Mouse (Mus musculus) embryo, embryonic 10.5 days (tissue): ENCODE measurements around the gene Ppard.

Experiments used
- DNase-seq: peaks from one replicate; pipeline ENCODE4 v3.0.0-alpha.2; 2015; ENCODE audit warnings: low spot score

Gene Ppard

DNA sequence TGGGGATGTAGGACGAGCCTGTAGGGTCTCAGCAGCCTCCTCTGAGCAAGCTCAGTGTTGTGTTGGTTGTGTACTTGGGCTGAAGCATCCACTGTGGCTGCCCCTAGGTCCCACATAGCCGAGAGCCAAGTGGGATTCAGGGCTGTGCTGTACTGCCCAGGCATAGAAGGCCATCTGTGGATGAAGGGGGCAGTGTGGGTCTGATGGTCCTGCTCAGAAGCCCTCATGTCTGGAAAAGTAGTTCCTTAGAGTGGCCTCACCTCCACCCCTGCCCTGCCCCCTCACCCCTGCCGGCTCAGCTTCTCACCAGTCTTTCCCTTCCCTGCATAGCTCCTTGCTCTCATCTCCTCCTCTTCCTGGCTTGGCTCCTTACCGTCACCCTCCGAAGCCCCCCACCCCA lies 23.2 kb downstream of the Ppard start:
- no peak for DNase-seq

DNA sequence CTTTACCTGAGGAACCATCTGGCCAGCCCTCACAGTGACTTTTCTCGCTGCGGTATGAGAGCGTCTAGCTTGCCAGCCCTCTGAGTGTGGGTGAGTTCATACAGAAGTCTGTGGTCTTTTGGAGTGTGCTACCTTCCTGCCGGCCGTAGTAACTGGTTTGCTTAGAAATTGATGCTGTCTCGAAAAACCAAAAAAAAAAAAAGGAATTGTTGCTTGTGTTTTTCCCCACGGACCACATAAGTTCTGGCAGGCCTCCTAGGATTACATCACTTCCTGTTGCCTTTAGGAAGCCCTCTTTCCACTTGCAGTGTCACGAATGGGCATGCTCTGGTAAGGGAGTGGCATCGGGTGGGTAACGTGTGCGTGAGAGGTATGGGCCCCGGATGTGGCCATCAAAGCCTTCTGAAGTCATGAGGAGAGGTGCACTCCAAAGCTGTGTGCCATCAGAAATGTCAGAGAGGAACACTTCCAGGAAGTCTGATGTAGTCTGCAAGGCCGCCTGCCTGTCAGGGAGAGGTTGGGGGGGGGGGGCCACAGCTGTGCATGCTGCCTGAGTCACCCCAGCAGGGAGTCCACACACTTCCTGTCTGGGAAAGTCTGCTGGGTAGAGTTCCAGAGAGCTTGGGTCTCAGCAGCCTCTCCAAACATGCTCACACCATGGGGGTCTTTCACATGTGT lies 24.3 kb downstream of the Ppard start:
- peak; percentile 39 for DNase-seq

DNA sequence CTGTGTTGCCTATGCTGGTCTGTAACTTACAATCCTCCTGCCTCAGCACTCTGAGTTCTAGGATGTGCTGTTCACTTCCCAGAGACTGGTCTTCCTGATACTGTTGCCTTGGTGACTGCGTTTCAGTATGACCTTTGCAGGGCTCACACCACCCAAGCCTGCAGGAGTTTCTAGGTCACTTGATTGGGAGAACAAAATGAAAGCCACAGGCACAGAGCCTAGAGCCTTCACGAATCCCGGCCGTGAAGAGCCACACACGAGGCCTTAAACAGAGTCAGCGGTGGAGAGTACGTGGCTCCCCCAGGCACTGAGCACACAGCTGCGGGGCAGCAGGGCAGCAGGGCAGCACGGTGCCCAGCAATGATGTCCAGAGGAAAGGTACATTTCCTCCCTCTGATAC lies 25.8 kb downstream of the Ppard start:
- DNase-seq: no peak

DNA sequence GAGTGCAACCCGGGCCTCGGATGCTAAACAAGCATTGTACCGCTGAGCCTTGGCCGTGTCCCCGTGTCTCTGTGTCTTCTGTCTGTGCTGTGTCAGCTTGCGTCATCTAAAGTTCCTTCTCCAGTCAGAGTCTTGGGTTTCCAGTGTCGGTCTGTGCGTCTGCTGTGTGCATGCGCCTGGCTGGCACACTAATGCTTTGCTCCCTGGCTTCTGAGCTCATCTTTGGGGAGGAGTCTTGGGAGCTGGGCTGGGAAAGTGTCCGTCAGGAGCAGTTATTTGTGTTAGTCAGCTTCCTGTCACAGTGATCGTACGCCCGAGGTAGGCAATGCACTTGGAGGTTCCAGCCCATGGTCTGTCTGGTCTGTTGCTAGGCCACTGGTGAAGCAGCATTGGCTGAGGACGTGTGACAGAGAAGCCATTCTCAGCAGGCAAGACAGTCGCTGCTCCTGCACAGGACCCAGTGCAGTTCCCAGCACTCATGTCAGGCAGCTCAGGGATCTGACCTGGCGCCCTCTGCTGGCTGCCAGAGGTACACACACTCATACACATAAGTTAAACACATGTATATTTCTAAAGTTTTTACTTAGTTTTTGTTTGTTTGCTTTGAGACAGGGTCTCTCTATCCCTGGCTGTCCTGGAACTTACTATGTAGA lies 27.5 kb downstream of the Ppard start:
- no peak for DNase-seq

DNA sequence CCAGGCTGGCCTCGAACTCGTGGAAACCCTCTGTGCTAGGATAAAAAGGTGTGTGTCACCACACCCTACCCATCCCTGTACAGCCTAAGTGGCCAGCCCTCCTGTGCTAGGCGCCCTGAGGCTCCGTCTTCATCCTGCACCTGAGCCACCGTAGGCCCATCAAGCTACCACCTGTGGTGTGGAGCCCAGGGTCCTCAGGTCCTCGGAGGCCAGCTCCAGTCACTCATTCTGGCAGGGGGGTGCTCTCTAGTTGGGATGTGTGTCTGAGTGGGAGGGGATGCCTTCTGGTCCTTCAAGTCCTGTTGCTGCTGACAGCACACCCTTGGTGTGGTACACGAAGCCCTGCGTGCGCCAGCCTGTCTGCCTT lies 28.0 kb downstream of the Ppard start:
- no peak for DNase-seq

DNA sequence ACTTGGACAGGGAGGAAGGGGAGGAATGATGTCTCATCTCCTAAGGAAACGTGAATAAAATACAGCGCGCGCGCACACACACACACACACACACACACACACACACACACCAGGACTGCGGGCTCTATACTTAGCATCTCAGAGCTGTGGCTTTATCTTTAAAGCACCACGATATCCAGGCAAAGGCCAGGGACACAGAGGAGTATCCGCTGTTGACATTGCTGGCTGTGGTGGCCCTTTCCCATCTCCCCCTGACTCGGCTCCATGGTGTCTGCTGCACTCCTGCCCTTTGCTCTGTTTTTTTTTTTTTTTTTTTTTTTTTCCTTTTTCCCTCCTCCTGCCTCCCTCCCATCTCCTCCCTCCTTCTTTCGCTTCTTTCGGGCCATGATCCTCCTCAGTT lies 29.3 kb downstream of the Ppard start:
- no peak for DNase-seq

DNA sequence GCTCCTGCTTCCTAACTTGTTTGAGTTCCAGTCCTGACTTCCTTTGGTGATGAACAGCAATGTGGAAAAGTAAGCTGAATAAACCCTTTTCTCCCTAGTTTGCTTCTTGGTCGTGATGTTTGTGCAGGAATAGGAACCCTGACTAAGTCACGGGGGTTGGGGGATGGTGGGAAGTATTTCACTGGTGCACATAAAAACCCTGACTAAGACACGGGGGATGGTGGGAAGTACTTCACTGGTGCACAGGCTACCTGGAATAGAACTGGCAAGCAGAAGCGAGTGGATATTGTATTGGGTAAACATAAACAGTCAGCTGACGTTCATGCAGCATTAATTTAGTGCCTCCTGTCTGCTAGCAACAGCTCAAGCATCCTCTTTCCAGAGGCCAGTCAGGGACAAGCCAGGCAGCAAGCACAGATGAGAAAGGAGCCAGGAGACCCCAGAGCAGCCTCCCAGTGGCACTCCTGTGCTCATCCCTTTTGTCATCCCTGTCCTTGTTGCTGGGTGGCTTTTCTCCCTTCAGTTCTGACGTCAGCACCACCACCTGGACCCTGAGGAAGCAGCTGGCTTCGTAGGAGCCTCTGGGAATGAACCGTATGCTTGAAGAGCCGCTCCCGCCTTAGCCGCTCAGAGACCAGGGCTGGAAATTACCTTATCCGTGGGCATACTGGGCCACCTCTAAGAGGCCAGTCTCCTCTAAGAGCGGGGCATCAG lies 30.8 kb downstream of the Ppard start:
- no peak for DNase-seq

DNA sequence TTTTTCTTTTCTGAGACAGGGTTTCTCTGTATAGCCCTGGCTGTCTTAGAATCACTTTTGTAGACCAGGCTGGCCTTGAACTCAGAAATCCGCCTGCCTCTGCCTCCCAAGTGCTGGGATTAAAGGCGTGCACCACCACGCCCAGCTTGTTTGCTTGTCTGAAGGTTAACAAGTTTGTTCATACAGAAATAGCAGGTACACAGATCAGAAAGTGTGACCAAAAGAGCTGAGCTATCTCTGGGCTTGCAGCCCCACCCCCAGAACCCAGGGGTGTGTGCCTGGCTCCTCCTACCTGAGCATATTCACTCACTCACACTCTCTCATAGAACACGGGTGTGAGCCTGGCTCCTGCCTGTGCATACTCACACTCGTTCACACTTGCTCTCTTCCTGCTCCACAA lies 34.8 kb downstream of the Ppard start:
- no peak for DNase-seq

DNA sequence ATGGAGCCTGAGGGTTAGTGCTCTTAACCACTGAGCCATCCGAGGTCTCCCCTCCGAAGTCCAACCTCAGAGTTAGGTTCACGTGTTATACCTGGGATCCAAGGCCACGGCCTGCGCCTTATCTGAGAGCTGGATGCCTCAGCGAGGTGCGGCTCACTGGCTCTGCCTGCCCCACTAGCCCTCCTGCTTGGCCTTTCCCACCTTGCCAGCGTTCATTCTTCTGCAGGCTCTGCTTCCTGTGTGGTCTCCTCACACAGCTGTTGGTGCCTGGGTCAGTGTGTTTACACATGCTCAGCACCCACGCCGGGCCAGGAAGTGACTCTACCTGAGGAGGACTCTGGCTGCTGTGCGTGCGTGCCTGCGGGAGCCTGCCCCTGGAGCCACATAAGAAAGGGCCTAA lies 37.7 kb downstream of the Ppard start:
- no peak for DNase-seq

DNA sequence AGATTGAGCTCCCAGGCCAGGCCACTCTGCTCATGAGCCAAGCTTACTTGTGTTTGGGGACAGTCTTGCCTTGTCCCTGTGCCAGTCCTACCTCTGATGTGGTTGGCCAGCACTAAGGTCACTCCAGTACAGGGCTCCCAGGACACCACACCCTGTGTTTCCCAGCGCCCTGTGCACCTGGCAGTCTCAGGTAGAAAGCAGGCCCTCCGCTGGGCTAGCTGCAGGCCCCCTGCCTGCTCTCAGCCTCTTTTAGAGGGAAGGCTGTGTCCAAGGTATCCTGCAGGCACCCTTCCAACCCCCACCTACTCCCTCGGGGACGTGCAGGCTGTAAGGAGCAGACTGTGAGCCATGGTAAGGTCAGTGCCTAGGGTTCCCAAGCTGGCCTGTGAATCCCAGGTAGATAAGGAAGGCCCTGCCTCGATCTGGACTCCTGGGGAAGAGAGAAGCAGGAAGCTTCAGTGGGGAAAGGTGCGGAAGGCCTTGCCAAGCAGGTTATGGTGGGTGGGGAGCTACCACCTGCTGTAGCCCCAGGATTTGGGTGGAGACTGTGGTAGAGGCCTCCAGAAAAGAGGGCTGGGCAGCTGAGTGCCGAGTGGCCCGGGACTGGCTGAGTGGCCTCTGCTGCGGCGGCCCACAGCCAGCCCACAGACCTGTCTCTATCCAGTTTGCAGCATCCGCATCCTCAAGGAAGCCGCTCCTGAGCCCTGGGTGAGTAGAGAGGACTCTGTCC lies 39.2 kb downstream of the Ppard start:
- no peak for DNase-seq

DNA sequence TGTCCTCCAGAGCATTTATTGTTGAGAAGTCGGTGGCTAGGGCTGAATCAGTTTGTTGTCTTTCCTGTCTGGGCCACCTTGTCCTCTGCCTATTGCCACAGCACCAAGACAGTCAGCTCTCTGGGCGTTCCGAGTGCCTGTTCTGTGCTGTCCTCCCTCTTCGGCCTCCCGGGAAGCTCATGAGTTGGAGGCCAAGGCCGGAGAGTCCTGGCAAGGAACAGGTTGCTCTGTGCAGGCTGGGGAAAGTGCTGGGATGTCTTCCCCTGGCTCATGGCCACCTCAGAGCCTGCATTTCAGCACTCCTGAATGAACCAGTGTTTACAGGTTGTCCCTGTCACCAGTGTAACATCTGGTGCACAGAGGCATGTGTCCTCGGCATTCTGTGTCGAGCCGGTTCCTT lies 39.8 kb downstream of the Ppard start:
- no peak for DNase-seq

DNA sequence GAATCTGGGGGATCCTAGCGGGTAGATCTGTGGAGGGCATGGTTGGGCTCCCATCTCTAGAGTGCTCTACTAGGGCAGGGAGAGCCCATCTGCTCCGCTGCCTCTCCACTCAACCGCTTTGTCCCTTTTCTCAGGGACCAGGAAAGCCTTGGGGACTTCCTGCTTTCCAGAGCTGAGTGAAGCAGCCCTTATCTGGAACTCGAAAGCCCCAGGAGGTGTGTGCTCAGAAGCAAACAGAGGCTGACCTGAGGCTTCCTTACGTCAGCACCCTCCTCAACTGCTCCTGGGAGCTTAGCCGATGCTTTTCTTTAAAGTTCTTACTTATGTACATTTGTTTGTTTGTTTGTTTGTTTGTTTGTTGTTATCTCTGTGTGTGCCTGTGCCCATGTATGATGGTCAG lies 40.3 kb downstream of the Ppard start:
- no peak for DNase-seq

DNA sequence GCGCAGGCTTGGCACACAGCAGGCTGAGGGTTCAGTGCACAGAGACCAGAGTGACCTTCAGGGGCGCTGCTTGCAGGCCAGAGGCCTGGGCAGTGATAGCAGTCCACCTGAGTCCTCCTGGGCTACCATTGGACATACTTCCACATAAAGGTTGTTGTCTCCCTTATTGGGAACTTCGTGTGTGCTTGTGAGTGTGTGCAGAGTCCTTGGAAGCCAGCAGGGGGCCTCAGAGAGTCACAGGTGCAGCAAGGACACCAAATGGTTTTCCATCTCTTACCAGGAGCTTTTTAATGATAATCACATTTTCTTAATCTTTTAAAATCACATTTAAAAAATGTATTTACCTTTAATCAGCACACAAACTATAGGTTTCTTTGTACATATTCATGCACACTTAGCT lies 42.2 kb downstream of the Ppard start:
- DNase-seq: no peak

DNA sequence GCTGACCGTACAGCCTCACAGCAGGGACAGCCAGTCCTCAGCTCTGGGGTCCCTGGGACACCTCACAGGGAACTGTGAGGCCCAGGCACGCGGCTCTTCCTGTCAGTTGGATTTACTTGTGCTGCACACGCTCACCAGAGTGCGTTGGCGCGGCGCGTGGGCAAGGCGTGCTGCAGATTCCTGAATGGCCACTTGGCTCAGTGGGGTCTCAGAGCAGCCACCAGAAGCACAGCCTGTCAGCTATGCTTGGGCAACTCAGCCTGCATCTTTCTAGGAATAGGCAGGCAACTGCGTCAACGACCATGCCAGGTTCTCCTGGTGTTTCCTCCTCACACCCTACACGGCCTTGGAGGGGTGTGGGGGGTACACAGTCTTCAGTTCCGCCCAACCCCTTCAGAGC lies 44.7 kb downstream of the Ppard start:
- no peak for DNase-seq

DNA sequence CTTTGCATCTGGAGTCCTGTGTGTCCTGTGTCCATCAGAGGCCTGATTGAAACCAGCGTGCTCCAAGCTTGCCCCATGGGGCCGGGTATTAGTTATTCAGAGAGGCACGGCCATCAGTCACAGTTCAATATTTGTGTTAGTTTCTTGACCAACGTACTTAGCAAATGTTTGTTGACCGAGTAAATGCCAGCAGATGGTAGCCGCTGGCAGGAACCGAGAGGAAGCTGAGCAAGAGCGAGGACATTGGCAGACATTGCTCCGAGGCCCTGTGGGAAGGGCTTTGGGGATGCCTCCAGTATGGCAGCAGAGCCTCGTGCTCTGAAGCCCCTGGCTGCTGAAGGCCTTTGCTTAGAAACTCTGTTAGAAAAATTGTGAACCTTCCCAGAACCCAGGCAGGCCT lies 45.2 kb downstream of the Ppard start:
- DNase-seq: no peak

DNA sequence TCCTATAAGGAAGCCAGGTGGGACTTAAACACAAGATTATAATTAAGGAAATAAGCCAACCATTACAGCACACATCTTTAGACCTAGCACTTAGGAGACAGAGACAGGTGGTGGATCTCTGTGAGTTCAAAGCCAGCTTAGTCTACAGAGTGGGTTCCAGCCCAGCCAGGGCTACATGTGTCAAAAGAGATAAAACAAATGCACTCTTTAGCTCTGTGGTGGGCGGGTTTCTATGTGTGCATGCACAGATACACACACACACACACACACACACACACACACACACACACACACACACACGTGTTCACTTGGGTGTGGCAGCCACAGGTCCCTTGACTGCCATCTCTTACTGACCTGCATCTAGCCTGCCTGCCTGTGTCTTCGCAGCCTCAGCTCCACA lies 45.7 kb downstream of the Ppard start:
- DNase-seq: no peak

DNA sequence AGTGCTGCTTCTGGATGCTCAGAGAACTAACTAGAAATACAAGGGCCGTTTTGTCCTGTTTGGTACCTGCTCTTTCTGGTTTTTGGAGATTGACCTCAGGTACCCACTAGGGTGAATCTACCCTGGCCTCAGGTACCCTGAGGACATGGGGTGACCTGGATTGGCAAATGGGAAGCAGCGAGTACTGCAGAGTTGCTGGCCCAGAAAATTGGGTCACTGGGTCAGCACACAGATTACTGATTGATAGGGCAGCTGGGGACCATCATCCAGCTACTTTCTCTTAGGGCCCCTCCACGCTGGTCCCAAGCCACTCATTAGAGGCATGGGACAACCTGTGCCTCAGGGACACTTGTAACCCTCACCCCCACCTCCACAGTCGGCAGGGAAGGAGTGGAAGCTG lies 46.7 kb downstream of the Ppard start:
- no peak for DNase-seq

DNA sequence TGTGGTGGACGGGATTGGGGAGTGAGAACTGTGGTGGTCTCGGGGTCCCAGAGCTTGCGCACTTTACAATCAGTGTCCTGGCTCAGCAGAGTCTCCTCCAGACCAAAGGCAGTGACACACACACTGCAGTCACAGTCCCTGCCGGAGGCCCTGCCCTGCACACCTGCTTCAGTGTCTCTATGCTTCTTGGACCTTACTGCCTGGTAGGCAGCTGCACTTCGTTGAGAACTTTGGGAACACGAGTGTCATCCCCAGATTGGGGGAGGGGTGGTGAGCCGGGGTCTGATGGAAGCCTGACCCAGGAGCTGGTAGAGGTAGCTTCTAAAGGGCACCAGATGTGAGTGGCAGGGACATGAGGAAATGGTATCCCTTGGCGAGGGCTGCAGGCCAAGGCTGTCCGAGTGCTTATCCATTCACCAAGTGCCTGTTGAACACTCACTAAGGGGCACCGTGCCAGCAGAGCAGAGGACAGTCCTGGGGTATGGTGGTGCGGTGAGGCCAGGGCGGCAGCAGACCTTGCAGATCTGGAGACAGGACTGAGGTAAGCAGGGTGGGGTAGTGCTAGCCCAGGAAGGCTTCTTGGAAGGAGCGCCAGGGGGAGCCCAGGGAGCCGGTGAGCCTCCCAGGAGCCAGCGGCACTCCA lies 47.4 kb downstream of the Ppard start:
- DNase-seq: no peak

DNA sequence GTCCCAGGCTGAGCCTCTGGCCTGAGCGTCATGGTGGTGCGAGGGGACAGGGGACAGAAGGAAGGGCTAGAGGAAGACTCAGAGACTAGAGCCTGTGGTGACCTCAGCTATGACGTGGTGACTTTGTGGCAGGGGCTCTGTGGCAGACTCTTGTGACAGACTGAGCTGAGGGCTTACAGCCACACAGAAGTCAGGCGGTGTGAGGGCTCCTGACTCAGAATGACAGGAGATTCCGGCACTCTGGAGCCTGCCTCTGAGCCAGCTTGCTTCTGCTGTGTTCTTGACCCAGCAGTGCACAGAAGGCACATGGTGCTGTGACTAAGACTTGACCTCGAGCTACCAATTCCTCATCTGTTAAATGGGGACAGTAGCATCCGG lies 47.9 kb downstream of the Ppard start:
- DNase-seq: no peak

DNA sequence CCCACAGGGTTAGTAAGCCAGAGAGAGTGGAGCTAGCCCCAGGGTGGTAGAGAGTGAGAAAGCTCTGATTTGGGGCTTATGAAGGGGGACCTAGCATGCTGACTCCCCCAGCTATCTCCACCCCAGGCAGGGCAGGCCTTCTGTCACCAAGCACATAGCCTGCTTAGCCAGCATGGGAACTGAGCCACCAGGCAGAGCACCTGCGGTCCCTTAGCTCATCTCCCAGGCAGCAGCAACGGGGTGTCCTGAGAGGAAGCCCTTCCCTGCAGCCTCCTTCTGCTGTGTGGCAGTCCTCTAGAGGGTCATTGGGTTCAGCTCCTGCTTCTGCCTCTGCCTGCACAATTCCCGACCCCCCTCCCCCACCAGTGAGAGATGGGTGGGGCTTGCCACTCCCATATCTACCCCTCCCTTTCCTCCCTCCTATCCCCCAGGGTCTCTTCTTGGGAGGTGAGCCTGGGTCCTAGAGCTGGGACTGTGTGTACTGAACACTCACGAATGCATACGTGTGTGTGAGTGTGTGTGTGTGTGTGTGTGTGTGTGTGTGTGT lies 48.4 kb downstream of the Ppard start:
- peak; percentile 24 for DNase-seq

DNA sequence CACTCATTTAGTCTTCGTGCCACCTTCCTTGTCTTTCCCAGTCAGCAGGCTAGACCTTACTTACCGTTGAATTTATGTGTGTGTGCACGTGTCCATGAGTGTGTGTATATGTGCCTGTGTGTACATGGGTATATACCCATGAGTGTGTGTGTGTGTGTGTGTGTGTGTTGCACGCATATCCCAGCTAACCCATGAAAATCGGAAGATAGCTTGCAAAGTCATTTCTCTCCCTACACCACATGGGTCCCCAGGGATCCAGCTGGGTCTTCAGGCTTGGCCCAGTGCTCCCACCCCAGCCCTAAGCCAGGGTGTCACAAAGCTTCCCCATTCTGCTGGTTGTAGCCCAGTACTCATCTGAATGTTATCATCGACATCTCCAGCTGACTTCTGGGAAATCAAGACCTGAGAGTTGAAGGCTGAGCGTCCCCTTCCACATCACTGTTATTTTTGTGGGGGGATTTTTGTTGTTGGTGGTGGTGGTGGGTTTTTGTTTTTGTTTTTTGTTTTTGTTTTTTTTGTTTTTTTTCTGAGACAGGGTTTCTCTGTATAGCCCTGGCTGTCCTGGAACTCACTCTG lies 49.5 kb downstream of the Ppard start:
- no peak for DNase-seq

DNA sequence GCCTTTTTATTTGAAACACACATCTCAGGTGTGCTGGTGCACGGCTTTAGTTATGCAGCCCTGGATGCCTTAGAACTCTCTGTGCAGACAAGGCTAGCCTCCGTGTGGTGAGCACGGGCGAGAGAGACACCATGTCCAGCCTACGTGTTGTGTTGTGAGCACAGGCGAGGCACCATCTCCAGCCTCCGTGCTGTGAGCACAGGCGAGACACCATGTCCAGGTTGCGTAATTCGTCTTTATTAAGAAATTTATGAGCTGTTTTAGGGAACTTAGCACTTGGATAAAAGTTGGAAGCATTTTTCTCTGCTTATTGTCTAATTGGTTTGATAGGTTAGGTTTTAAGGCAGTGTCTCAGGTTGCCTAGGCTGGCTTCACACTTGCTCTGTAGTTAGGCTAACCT lies 50.7 kb downstream of the Ppard start:
- no peak for DNase-seq
